Mouse (Mus musculus): ENCODE data around the gene Bcar1. TPM values are rescaled to one million over a fixed set of nuclear protein-coding genes. Genes with fewer than 3 reads are reported as not detected.

The Bcar1 gene
- polyA plus RNA-seq, 1 experiment from 2014 or later, result 52.1 TPM

- Histone ChIP-seq H3K9ac (0 out of 2 replicates have a peak overlapping the region, but pooled peaks have one; percentile 48), H3K4me1 (replicated peaks; ENCODE audit: control insufficient read depth, insufficient read depth, low read length) (peaks cover 26% of the 10 kb centered on the region), H3K27me3 (ENCODE audit: control insufficient read depth, insufficient read depth, low read length) (no peaks in the 10 kb centered on the region), H3K9me3 (ENCODE audit: control insufficient read depth, low read length) (no peaks in the 10 kb centered on the region), H3K36me3 (replicated peaks; ENCODE audit: control insufficient read depth, insufficient read depth) (peaks cover 67% of the 10 kb centered on the region), H3K4me2 (replicated peaks) (no peak overlapping the region), H3K4me3 (replicated peaks; ENCODE audit: low read length) (no peak overlapping the region), H3K27ac (peak overlapping the region; percentile 95; the same call in 1 of the 2 replicates)
- no peak for ATAC-seq (ENCODE audit: low FRiP score)
- no peak for DNase-seq (ENCODE audit: low spot score)
- WGBS, result 73% methylated on average over 13 of the region's 13 CpGs
Measured at GRCm38 (mm10) chr8:111715514-111715913, 28.1 kb downstream of the Bcar1 start.

GRCm38 (mm10) chr8:111714295-111714694, 29.3 kb downstream of the Bcar1 start:
- H3K9ac ChIP-seq, result no peak overlapping the region
- H3K36me3 ChIP-seq (replicated peaks; ENCODE audit: control insufficient read depth, insufficient read depth), result peaks cover 67% of the 10 kb centered on the region
- H3K27ac ChIP-seq, result no peak overlapping the region
- no peak overlapping the region for H3K4me2 ChIP-seq (replicated peaks)
- H3K27me3 ChIP-seq (ENCODE audit: control insufficient read depth, insufficient read depth, low read length), result no peaks in the 10 kb centered on the region
- H3K9me3 ChIP-seq (ENCODE audit: control insufficient read depth, low read length), result no peaks in the 10 kb centered on the region
- no peak for ATAC-seq (ENCODE audit: low FRiP score)
- no peak for DNase-seq (ENCODE audit: low spot score)
- WGBS, result 95% methylated on average over 12 of the region's 12 CpGs
- no peak overlapping the region for H3K4me3 ChIP-seq (replicated peaks; ENCODE audit: low read length)
- peaks cover 26% of the 10 kb centered on the region for H3K4me1 ChIP-seq (replicated peaks; ENCODE audit: control insufficient read depth, insufficient read depth, low read length)

GRCm38 (mm10) chr8:111713817-111714216, 29.8 kb downstream of the Bcar1 start:
- H3K9ac ChIP-seq, result no peak overlapping the region
- no peaks in the 10 kb centered on the region for H3K27me3 ChIP-seq (ENCODE audit: control insufficient read depth, insufficient read depth, low read length)
- no peaks in the 10 kb centered on the region for H3K9me3 ChIP-seq (ENCODE audit: control insufficient read depth, low read length)
- H3K36me3 ChIP-seq (replicated peaks; ENCODE audit: control insufficient read depth, insufficient read depth), result peaks cover 67% of the 10 kb centered on the region
- DNase-seq (ENCODE audit: low spot score) (no peak), ATAC-seq (ENCODE audit: low FRiP score) (no peak)
- H3K4me1 ChIP-seq (replicated peaks; ENCODE audit: control insufficient read depth, insufficient read depth, low read length), result peaks cover 26% of the 10 kb centered on the region
- no peak overlapping the region for H3K4me2 ChIP-seq (replicated peaks)
- WGBS, result 92% methylated on average over 25 of the region's 25 CpGs
- no peak overlapping the region for H3K27ac ChIP-seq
- no peak overlapping the region for H3K4me3 ChIP-seq (replicated peaks; ENCODE audit: low read length)

GRCm38 (mm10) chr8:111713291-111713690, 30.3 kb downstream of the Bcar1 start:
- Histone ChIP-seq H3K4me2 (replicated peaks) (no peak overlapping the region), H3K4me1 (replicated peaks; ENCODE audit: control insufficient read depth, insufficient read depth, low read length) (peaks cover 26% of the 10 kb centered on the region), H3K9me3 (ENCODE audit: control insufficient read depth, low read length) (no peaks in the 10 kb centered on the region), H3K4me3 (replicated peaks; ENCODE audit: low read length) (no peak overlapping the region), H3K27ac (no peak overlapping the region), H3K36me3 (replicated peaks; ENCODE audit: control insufficient read depth, insufficient read depth) (peaks cover 67% of the 10 kb centered on the region), H3K9ac (no peak overlapping the region), H3K27me3 (ENCODE audit: control insufficient read depth, insufficient read depth, low read length) (no peaks in the 10 kb centered on the region)
- WGBS, result 95% methylated on average over 11 of the region's 11 CpGs
- DNase-seq (ENCODE audit: low spot score) (no peak), ATAC-seq (ENCODE audit: low FRiP score) (no peak)

GRCm38 (mm10) chr8:111712588-111712987, 31.0 kb downstream of the Bcar1 start:
- Histone ChIP-seq H3K36me3 (replicated peaks; ENCODE audit: control insufficient read depth, insufficient read depth) (peaks cover 67% of the 10 kb centered on the region), H3K9me3 (ENCODE audit: control insufficient read depth, low read length) (no peaks in the 10 kb centered on the region), H3K4me2 (replicated peaks) (no peak overlapping the region), H3K27me3 (ENCODE audit: control insufficient read depth, insufficient read depth, low read length) (no peaks in the 10 kb centered on the region), H3K9ac (no peak overlapping the region), H3K4me3 (replicated peaks; ENCODE audit: low read length) (no peak overlapping the region), H3K4me1 (replicated peaks; ENCODE audit: control insufficient read depth, insufficient read depth, low read length) (peaks cover 19% of the 10 kb centered on the region), H3K27ac (no peak overlapping the region)
- 85% methylated on average over 6 of the region's 6 CpGs for WGBS
- DNase-seq (ENCODE audit: low spot score), result peak; percentile 69
- no peak for ATAC-seq (ENCODE audit: low FRiP score)

- Histone ChIP-seq H3K27me3 (ENCODE audit: control insufficient read depth, insufficient read depth, low read length) (no peaks in the 10 kb centered on the region), H3K4me3 (replicated peaks; ENCODE audit: low read length) (no peak overlapping the region), H3K27ac (no peak overlapping the region), H3K4me1 (replicated peaks; ENCODE audit: control insufficient read depth, insufficient read depth, low read length) (peaks cover 15% of the 10 kb centered on the region), H3K4me2 (replicated peaks) (no peak overlapping the region), H3K9me3 (ENCODE audit: control insufficient read depth, low read length) (no peaks in the 10 kb centered on the region), H3K9ac (no peak overlapping the region), H3K36me3 (replicated peaks; ENCODE audit: control insufficient read depth, insufficient read depth) (peaks cover 67% of the 10 kb centered on the region)
- 66% methylated on average over 9 of the region's 9 CpGs for WGBS
- DNase-seq (ENCODE audit: low spot score), result no peak
- no peak for ATAC-seq (ENCODE audit: low FRiP score)
Measured at GRCm38 (mm10) chr8:111712135-111712534, 31.5 kb downstream of the Bcar1 start.

GRCm38 (mm10) chr8:111710777-111711485, 32.7 kb downstream of the Bcar1 start:
- DNase-seq (ENCODE audit: low spot score) (no peak), ATAC-seq (ENCODE audit: low FRiP score) (no peak)
- no peaks in the 10 kb centered on the region for H3K9me3 ChIP-seq (ENCODE audit: control insufficient read depth, low read length)
- no peak overlapping the region for H3K4me2 ChIP-seq (replicated peaks)
- no peaks in the 10 kb centered on the region for H3K27me3 ChIP-seq (ENCODE audit: control insufficient read depth, insufficient read depth, low read length)
- no peak overlapping the region for H3K4me3 ChIP-seq (replicated peaks; ENCODE audit: low read length)
- no peak overlapping the region for H3K9ac ChIP-seq
- H3K36me3 ChIP-seq (replicated peaks; ENCODE audit: control insufficient read depth, insufficient read depth), result peaks cover 67% of the 10 kb centered on the region
- 96% methylated on average over 20 of the region's 20 CpGs for whole genome bisulfite sequencing
- H3K4me1 ChIP-seq (replicated peaks; ENCODE audit: control insufficient read depth, insufficient read depth, low read length), result peaks cover 3% of the 10 kb centered on the region
- no peak overlapping the region for H3K27ac ChIP-seq

GRCm38 (mm10) chr8:111709223-111709622, 34.4 kb downstream of the Bcar1 start:
- WGBS, result 96% methylated on average over 1 of the region's 1 CpGs
- Histone ChIP-seq H3K9me3 (ENCODE audit: control insufficient read depth, low read length) (no peaks in the 10 kb centered on the region), H3K9ac (no peak overlapping the region)

GRCm38 (mm10) chr8:111708265-111708664, 35.3 kb downstream of the Bcar1 start:
- ATAC-seq (ENCODE audit: low FRiP score), result no peak
- WGBS, result 86% methylated on average over 6 of the region's 6 CpGs
- peaks cover 46% of the 10 kb centered on the region for H3K36me3 ChIP-seq (replicated peaks; ENCODE audit: control insufficient read depth, insufficient read depth)

More at GRCm38 (mm10) chr8:111709223-111709622, 34.4 kb downstream of the Bcar1 start:
- Histone ChIP-seq H3K36me3 (replicated peaks; ENCODE audit: control insufficient read depth, insufficient read depth) (peaks cover 55% of the 10 kb centered on the region), H3K4me1 (replicated peaks; ENCODE audit: control insufficient read depth, insufficient read depth, low read length) (no peaks in the 10 kb centered on the region), H3K27me3 (ENCODE audit: control insufficient read depth, insufficient read depth, low read length) (no peaks in the 10 kb centered on the region), H3K27ac (no peak overlapping the region; the same call in 1 of the 2 replicates), H3K4me2 (replicated peaks) (no peak overlapping the region), H3K4me3 (replicated peaks; ENCODE audit: low read length) (no peak overlapping the region)
- DNase-seq (ENCODE audit: low spot score), result no peak
- no peak for ATAC-seq (ENCODE audit: low FRiP score)

More at GRCm38 (mm10) chr8:111708265-111708664, 35.3 kb downstream of the Bcar1 start:
- no peak overlapping the region for H3K9ac ChIP-seq
- no peak overlapping the region for H3K4me2 ChIP-seq (replicated peaks)
- H3K27ac ChIP-seq, result no peak overlapping the region
- H3K9me3 ChIP-seq (ENCODE audit: control insufficient read depth, low read length), result no peaks in the 10 kb centered on the region
- H3K4me1 ChIP-seq (replicated peaks; ENCODE audit: control insufficient read depth, insufficient read depth, low read length), result no peaks in the 10 kb centered on the region
- H3K27me3 ChIP-seq (ENCODE audit: control insufficient read depth, insufficient read depth, low read length), result no peaks in the 10 kb centered on the region
- no peak for DNase-seq (ENCODE audit: low spot score)
- H3K4me3 ChIP-seq (replicated peaks; ENCODE audit: low read length), result no peak overlapping the region
